Mouse (Mus musculus): Measurements from ENCODE around the gene Ccdc106. TPM values are rescaled to one million over a fixed set of nuclear protein-coding genes. Genes with fewer than 3 reads are reported as not detected.

The Ccdc106 gene
- 3.0 and 3.6 TPM in 2 replicates for polyA plus RNA-seq (2012; rRNA removed)

DNA sequence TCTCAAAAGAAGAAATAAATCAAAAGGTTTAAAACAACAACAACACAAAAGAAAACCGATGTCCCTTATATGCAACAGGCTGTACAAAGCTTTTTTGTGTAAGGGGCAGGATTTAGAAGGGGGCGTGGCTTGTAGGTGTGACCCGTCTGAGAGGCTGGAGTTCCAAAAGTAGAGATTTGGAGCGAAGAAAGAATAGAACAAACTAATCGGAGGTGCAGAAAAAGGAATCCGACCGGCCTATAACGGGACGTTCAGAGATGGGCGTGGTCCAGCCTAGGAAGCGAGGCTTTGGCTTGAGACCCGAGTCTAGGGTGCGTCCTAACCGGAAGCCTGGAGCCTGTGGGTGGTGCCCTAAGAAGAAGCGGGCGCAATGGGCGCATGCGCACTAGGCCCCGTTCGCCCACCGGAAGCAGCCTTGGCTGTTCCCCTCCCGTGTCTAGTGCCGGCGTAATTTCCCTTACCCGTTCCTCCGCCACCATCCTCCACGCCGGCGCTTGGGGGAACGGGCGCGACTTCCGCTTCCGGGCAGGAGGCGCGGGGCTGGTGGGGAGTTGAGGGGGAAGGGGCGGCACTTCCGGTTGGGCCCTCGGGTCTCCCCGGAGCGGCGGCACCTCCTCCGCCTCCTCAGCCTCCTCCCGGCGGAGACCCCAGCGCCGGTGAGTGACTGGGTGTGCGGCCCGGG lies at the start of gene Ccdc106, which contains the start of gene Zfp865:
Ccdc106 (plus strand) TSS at position 554 of the 682 bp plus-strand sequence.
Zfp865 (plus strand) TSS at position 377 of the 682 bp plus-strand sequence.

DNA sequence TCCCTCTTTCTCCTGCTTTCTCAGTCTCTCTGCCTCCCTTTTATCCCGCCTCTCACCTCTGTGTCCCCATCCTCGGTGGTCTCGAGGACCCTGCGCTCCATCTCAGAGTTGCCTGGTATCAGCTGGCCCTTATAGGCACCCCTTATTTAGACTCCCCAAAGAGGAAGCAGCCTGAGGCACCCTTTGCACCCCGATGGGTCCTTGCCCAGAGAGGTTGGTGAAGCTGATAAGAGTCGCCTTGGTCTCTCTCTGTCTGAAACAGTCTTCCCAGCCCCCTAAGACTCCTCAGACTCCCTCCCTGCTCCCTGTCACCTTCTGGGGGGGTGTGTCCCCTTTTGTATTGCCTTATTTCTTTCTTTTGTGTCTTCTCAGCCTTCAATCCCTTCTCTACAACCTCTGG lies 49.3 kb upstream of the Ccdc106 start, which contains the start of gene Sbk3:
Sbk3 (minus strand) TSS at position 101 of the 400 bp plus-strand sequence.

DNA sequence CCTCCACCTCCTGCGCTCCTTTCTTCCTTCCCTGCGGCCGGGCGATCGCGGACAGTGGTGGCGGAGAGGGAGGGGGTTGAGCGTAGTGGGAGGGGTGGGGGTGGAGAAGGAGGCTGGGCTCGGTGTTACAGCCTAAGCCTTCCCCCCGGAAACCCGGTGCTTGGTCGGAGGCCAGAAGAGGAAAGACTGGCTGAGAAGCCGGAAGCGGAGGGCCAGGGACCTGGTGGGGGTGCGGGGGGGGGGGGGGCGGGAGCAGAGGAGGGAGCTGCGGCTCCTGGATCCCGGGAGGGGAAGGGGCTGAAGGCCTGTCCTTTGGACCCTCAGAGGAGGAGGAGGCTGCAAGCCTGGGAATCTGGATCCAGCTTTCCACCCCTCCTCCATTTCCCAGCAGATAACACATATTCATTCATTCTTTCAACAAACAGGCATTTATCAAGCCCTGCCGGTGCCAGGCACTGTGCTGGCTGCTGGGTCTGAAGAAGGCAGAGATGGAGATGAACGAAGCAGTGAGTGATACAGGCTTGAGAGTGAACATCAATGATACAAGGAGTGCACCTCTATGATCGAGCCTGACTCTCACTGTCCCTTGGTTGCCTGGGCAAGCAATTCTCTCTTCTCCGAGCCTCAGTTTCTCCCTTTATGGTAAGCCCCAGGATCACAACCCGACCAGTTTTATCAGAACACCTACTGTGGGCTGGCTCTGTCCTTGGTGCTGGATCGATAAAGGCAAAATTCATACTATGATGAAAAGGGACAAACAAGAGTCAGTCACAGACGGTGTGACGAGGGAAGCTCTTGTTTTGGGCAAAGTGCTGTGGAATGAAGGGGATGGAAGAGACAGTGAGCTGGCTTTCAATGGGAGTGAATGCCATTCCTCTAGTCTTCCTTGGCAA lies 24.1 kb upstream of the Ccdc106 start, which contains the start of gene Zfp579:
Zfp579 (minus strand) TSS at position 156 of the 893 bp plus-strand sequence.

GRCm38 (mm10) chr7:5014251-5015117 lies 5.9 kb upstream of the Ccdc106 start, which contains the start of the genes Zfp524 and Fiz1:
TSS of gene Zfp524 (plus strand) at chr7:5014415.
TSS of gene Fiz1 (minus strand) at chr7:5014697.

GRCm38 (mm10) chr7:5015118-5016001 lies 5.0 kb upstream of the Ccdc106 start, which contains the start of gene Gm44973:
TSS of gene Gm44973 (plus strand) at chr7:5015496.

GRCm38 (mm10) chr7:5033818-5034217 lies 13.5 kb downstream of the Ccdc106 start, which contains the start of gene 4632433K11Rik:
TSS of gene 4632433K11Rik (plus strand) at chr7:5034118.

GRCm38 (mm10) chr7:5038109-5038732 lies 17.9 kb downstream of the Ccdc106 start, which contains the start of gene Zfp784:
TSS of gene Zfp784 (minus strand) at chr7:5038446.

DNA sequence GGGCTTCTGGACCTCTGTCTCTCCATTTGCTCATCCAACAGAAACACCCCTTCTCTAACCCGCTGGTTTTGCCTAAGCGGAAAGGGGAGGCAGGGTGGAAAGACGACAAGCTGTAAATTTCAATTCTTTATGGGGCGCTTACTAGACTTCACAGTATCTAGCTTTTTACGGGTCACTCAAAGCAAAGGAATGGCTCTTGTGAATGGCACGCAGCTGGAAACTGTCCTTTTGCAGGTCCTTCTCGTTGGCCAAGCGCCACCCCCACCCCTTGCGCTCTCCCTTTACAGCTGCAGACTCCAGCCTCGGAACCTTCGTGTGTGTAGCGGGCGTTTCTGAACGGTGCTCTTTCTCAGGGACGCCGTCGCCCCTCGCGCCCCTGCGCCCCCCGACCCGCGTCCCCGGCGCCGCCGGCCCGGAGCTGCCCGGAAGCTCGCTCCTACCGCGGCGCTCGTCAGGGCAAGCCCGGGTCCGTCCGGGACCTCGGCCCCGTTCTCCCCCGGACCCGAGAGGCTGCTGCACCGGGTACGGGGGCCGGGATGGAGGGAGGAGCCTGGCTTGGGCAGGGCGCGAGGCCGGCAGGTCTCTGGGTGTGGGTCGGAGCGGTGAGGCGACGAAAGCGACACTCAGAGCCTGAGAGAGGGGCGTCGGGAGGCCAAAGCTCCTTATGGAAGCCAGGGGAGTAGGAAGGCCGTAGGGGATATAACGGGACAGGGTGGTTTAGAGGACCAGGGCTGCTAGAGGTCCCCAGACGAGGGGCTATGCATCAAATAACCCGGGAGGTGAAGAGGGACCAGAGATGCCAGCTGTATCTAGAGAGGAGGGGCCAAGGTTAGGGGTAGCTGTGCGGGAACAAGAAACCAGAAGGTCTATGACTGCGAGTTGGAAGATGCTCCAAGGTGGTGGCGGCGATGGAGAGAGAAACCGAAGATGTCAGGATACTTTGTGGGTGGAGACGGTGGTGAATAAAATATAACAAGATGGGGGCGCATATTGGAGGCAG lies 31.1 kb downstream of the Ccdc106 start, which contains the start of gene Zfp580:
Zfp580 (plus strand) TSS at position 346 of the 1,000 bp plus-strand sequence.

GRCm38 (mm10) chr7:5061774-5062359 lies 41.5 kb downstream of the Ccdc106 start, which contains the start of gene U2af2:
TSS of gene U2af2 (plus strand) at chr7:5062143.

DNA sequence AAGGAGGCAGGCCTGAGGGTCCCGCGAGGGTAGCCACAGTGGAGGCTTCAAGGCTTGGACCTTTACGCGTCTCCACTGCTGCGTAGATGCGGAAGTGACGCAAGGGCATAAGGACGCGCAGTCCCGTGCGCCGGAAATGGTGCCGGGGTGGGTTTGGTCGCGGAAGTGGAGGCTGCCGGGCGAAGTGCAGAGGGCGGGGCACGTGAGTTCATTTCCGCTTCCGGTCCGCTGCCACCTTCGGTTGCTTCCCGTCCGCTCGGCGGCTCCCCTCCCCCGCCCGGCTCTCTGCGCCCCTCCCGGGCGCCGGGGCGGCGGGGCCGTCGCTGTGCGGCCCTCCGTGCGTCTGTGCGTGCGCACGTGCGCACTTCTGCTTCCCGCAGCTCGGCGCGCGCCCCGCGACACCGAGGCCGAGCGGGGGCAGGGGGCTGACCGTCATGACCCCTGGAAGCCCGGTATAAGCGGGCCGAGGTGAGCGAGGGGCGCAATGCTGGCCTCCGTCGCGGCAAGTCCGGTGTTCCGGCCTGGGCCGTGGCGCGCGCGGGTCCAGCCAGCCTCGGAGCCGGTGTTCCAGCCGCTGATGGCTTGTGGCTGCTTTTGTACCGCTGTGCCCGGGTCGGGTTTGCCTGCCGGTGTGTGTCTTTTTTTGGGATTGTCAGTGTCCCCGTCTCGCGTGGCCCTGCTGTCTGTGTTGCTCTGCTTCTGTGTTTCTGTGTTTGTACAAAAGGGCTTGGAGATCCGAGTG lies 59.8 kb downstream of the Ccdc106 start, which contains the start of gene Epn1:
Epn1 (plus strand) TSS at position 226 of the 742 bp plus-strand sequence.

Other genes starting within 250 kb of the Ccdc106 start
- not detected in 2 replicates for gene Fam71e2, start 249.3 kb upstream of the Ccdc106 start, polyA plus RNA-seq (2012; rRNA removed)
- gene Il11, start 237.7 kb upstream of the Ccdc106 start, polyA plus RNA-seq (2012; rRNA removed), result 0.90 and 1.0 TPM in 2 replicates
- not detected in 2 replicates for gene Tmem190, start 237.6 kb upstream of the Ccdc106 start, polyA plus RNA-seq (2012; rRNA removed)
- 227 and 263 TPM in 2 replicates for gene Tmem238, start 230.9 kb upstream of the Ccdc106 start, polyA plus RNA-seq (2012; rRNA removed)
- gene Rpl28, start 227.7 kb upstream of the Ccdc106 start, polyA plus RNA-seq (2012; rRNA removed), result 405 and 513 TPM in 2 replicates
- 143 and 257 TPM in 2 replicates for gene Ube2s, start 208.0 kb upstream of the Ccdc106 start, polyA plus RNA-seq (2012; rRNA removed)
- 2.0 and 2.8 TPM in 2 replicates for gene Shisa7, start 175.9 kb upstream of the Ccdc106 start, polyA plus RNA-seq (2012; rRNA removed)
- 40.8 and 52.6 TPM in 2 replicates for gene Isoc2b, start 150.3 kb upstream of the Ccdc106 start, polyA plus RNA-seq (2012; rRNA removed)
- 18.6 and 21.4 TPM in 2 replicates for gene Isoc2a, start 143.4 kb upstream of the Ccdc106 start, polyA plus RNA-seq (2012; rRNA removed)
- 0.08 TPM in 1 of 2 replicates, not detected in the other for gene Gm36210, start 114.0 kb upstream of the Ccdc106 start, polyA plus RNA-seq (2012; rRNA removed)
- 31.6 and 31.7 TPM in 2 replicates for gene Zfp628, start 105.3 kb upstream of the Ccdc106 start, polyA plus RNA-seq (2012; rRNA removed)
- 16.0 and 18.1 TPM in 2 replicates for gene Nat14, start 98.5 kb upstream of the Ccdc106 start, polyA plus RNA-seq (2012; rRNA removed)
- gene Ssc5d, start 94.8 kb upstream of the Ccdc106 start, polyA plus RNA-seq (2012; rRNA removed), result 12.0 and 12.4 TPM in 2 replicates
- gene Sbk2, start 56.1 kb upstream of the Ccdc106 start, polyA plus RNA-seq (2012; rRNA removed), result 0.09 and 0.30 TPM in 2 replicates
- 0.28 TPM in 1 of 2 replicates, not detected in the other for gene Sbk3, start 49.4 kb upstream of the Ccdc106 start, polyA plus RNA-seq (2012; rRNA removed)
- gene Zfp579, start 24.4 kb upstream of the Ccdc106 start, polyA plus RNA-seq (2012; rRNA removed), result 60.1 and 63.9 TPM in 2 replicates
- gene Zfp524, start 6.1 kb upstream of the Ccdc106 start, polyA plus RNA-seq (2012; rRNA removed), result 58.6 and 61.0 TPM in 2 replicates
- 35.6 and 36.3 TPM in 2 replicates for gene Fiz1, start 5.9 kb upstream of the Ccdc106 start, polyA plus RNA-seq (2012; rRNA removed)
- gene Gm44973, start 5.1 kb upstream of the Ccdc106 start, polyA plus RNA-seq (2012; rRNA removed), result 0.35 TPM in 1 of 2 replicates, not detected in the other
- gene Zfp865, start 177 bp upstream of the Ccdc106 start, polyA plus RNA-seq (2012; rRNA removed), result 37.3 and 43.2 TPM in 2 replicates
- gene 4632433K11Rik, start 13.6 kb downstream of the Ccdc106 start, polyA plus RNA-seq (2012; rRNA removed), result not detected in 2 replicates
- 6.4 and 8.7 TPM in 2 replicates for gene Zfp784, start 17.9 kb downstream of the Ccdc106 start, polyA plus RNA-seq (2012; rRNA removed)
- 15.7 and 17.3 TPM in 2 replicates for gene Zfp580, start 31.0 kb downstream of the Ccdc106 start, polyA plus RNA-seq (2012; rRNA removed)
- gene U2af2, start 41.6 kb downstream of the Ccdc106 start, polyA plus RNA-seq (2012; rRNA removed), result 136 and 150 TPM in 2 replicates
- 351 and 358 TPM in 2 replicates for gene Epn1, start 59.7 kb downstream of the Ccdc106 start, polyA plus RNA-seq (2012; rRNA removed)
- not detected in 2 replicates for gene Rfpl4, start 96.4 kb downstream of the Ccdc106 start, polyA plus RNA-seq (2012; rRNA removed)
- gene Rasl2-9, start 105.4 kb downstream of the Ccdc106 start, polyA plus RNA-seq (2012; rRNA removed), result 0.22 and 0.27 TPM in 2 replicates
- not detected in 2 replicates for gene Vmn1r55, start 129.1 kb downstream of the Ccdc106 start, polyA plus RNA-seq (2012; rRNA removed)
- not detected in 2 replicates for gene Vmn1r56, start 176.2 kb downstream of the Ccdc106 start, polyA plus RNA-seq (2012; rRNA removed)
- not detected in 2 replicates for gene Vmn1r57, start 197.9 kb downstream of the Ccdc106 start, polyA plus RNA-seq (2012; rRNA removed)

Data from colon, adult 2 months (tissue).